Mouse (Mus musculus): ENCODE results near the gene Lect2. TPM values are rescaled to one million over a fixed set of nuclear protein-coding genes. Genes with fewer than 3 reads are reported as not detected.

The Lect2 gene
- polyA plus RNA-seq, 1 experiment from 2014 or later = not detected

- Histone ChIP-seq H3K4me3 (replicated peaks; ENCODE audit: low read length) (no peak overlapping the region), H3K27ac (no peak overlapping the region), H3K9ac (no peak overlapping the region), H3K4me1 (replicated peaks; ENCODE audit: control insufficient read depth, insufficient read depth, low read length) (no peaks in the 10 kb centered on the region), H3K4me2 (replicated peaks) (no peak overlapping the region), H3K9me3 (ENCODE audit: control insufficient read depth, low read length) (no peaks in the 10 kb centered on the region), H3K27me3 (ENCODE audit: control insufficient read depth, insufficient read depth, low read length) (no peaks in the 10 kb centered on the region), H3K36me3 (replicated peaks; ENCODE audit: control insufficient read depth, insufficient read depth) (no peaks in the 10 kb centered on the region)
- 89% methylated on average over 12 of the region's 12 CpGs for WGBS
- ATAC-seq (ENCODE audit: low FRiP score) = no peak
- no peak for DNase-seq (ENCODE audit: low spot score)
These were observed 21.4 kb downstream of the Lect2 start for GRCm38 (mm10) chr13:56526871-56527270.

- DNase-seq (ENCODE audit: low spot score) (no peak), ATAC-seq (ENCODE audit: low FRiP score) (no peak)
- WGBS = 6% methylated on average over 8 of the region's 8 CpGs
- Histone ChIP-seq H3K27ac (no peak overlapping the region), H3K4me1 (replicated peaks; ENCODE audit: control insufficient read depth, insufficient read depth, low read length) (no peaks in the 10 kb centered on the region), H3K9me3 (ENCODE audit: control insufficient read depth, low read length) (no peaks in the 10 kb centered on the region), H3K36me3 (replicated peaks; ENCODE audit: control insufficient read depth, insufficient read depth) (no peaks in the 10 kb centered on the region), H3K9ac (peak overlapping the region; percentile 71), H3K4me3 (replicated peaks; ENCODE audit: low read length) (peak overlapping the region; percentile 71), H3K4me2 (replicated peaks) (peak overlapping the region; percentile 94), H3K27me3 (ENCODE audit: control insufficient read depth, insufficient read depth, low read length) (no peaks in the 10 kb centered on the region)
These were observed 25.5 kb downstream of the Lect2 start for GRCm38 (mm10) chr13:56522821-56523167.

- WGBS = 1% methylated on average over 53 of the region's 56 CpGs
- Histone ChIP-seq H3K27me3 (ENCODE audit: control insufficient read depth, insufficient read depth, low read length) (no peaks in the 10 kb centered on the region), H3K4me3 (replicated peaks; ENCODE audit: low read length) (peak within 1 kb of the TSS; percentile 71), H3K9ac (peak within 1 kb of the TSS; percentile 71), H3K36me3 (replicated peaks; ENCODE audit: control insufficient read depth, insufficient read depth) (no peaks in the 10 kb centered on the region), H3K4me2 (replicated peaks) (peak within 1 kb of the TSS; percentile 94), H3K4me1 (replicated peaks; ENCODE audit: control insufficient read depth, insufficient read depth, low read length) (no peaks in the 10 kb centered on the region), H3K9me3 (ENCODE audit: control insufficient read depth, low read length) (no peaks in the 10 kb centered on the region), H3K27ac (no peak within 1 kb of the TSS)
- DNase-seq (ENCODE audit: low spot score) (peak; percentile 82), ATAC-seq (ENCODE audit: low FRiP score) (peak; percentile 96)
These were observed 26.1 kb downstream of the Lect2 start, which contains the start of gene Fbxl21 for GRCm38 (mm10) chr13:56522081-56522820. Gene Fbxl21, plus strand, starts transcription at chr13:56522472.

GRCm38 (mm10) chr13:56516816-56517215, 31.5 kb downstream of the Lect2 start:
- Histone ChIP-seq H3K4me3 (replicated peaks; ENCODE audit: low read length) (no peak overlapping the region), H3K27me3 (ENCODE audit: control insufficient read depth, insufficient read depth, low read length) (no peaks in the 10 kb centered on the region), H3K4me1 (replicated peaks; ENCODE audit: control insufficient read depth, insufficient read depth, low read length) (no peaks in the 10 kb centered on the region), H3K9ac (no peak overlapping the region), H3K36me3 (replicated peaks; ENCODE audit: control insufficient read depth, insufficient read depth) (no peaks in the 10 kb centered on the region), H3K27ac (no peak overlapping the region), H3K4me2 (replicated peaks) (no peak overlapping the region), H3K9me3 (ENCODE audit: control insufficient read depth, low read length) (no peaks in the 10 kb centered on the region)
- WGBS = 55% methylated on average over 7 of the region's 7 CpGs
- no peak for ATAC-seq (ENCODE audit: low FRiP score)
- DNase-seq (ENCODE audit: low spot score) = no peak

GRCm38 (mm10) chr13:56516311-56516710, 32.0 kb downstream of the Lect2 start:
- no peak overlapping the region for H3K4me2 ChIP-seq (replicated peaks)

GRCm38 (mm10) chr13:56513595-56513994, 34.7 kb downstream of the Lect2 start:
- no peak for DNase-seq (ENCODE audit: low spot score)
- Histone ChIP-seq H3K4me1 (replicated peaks; ENCODE audit: control insufficient read depth, insufficient read depth, low read length) (no peaks in the 10 kb centered on the region), H3K4me2 (replicated peaks) (no peak overlapping the region), H3K4me3 (replicated peaks; ENCODE audit: low read length) (no peak overlapping the region), H3K27me3 (ENCODE audit: control insufficient read depth, insufficient read depth, low read length) (no peaks in the 10 kb centered on the region), H3K9ac (no peak overlapping the region), H3K9me3 (ENCODE audit: control insufficient read depth, low read length) (no peaks in the 10 kb centered on the region), H3K36me3 (replicated peaks; ENCODE audit: control insufficient read depth, insufficient read depth) (no peaks in the 10 kb centered on the region), H3K27ac (no peak overlapping the region)
- ATAC-seq (ENCODE audit: low FRiP score) = no peak

More at GRCm38 (mm10) chr13:56516311-56516710, 32.0 kb downstream of the Lect2 start:
- Histone ChIP-seq H3K9ac (no peak overlapping the region), H3K4me3 (replicated peaks; ENCODE audit: low read length) (no peak overlapping the region), H3K27ac (no peak overlapping the region), H3K9me3 (ENCODE audit: control insufficient read depth, low read length) (no peaks in the 10 kb centered on the region), H3K27me3 (ENCODE audit: control insufficient read depth, insufficient read depth, low read length) (no peaks in the 10 kb centered on the region), H3K4me1 (replicated peaks; ENCODE audit: control insufficient read depth, insufficient read depth, low read length) (no peaks in the 10 kb centered on the region), H3K36me3 (replicated peaks; ENCODE audit: control insufficient read depth, insufficient read depth) (no peaks in the 10 kb centered on the region)
- ATAC-seq (ENCODE audit: low FRiP score) (no peak), DNase-seq (ENCODE audit: low spot score) (no peak)
- 57% methylated on average over 4 of the region's 4 CpGs for WGBS

GRCm38 (mm10) chr13:56509796-56510195, 38.5 kb downstream of the Lect2 start:
- no peaks in the 10 kb centered on the region for H3K9me3 ChIP-seq (ENCODE audit: control insufficient read depth, low read length)
- no peak overlapping the region for H3K27ac ChIP-seq
- H3K9ac ChIP-seq = no peak overlapping the region
- no peaks in the 10 kb centered on the region for H3K36me3 ChIP-seq (replicated peaks; ENCODE audit: control insufficient read depth, insufficient read depth)
- ATAC-seq (ENCODE audit: low FRiP score) (no peak), DNase-seq (ENCODE audit: low spot score) (no peak)
- H3K27me3 ChIP-seq (ENCODE audit: control insufficient read depth, insufficient read depth, low read length) = no peaks in the 10 kb centered on the region
- WGBS = 81% methylated on average over 2 of the region's 2 CpGs
- no peaks in the 10 kb centered on the region for H3K4me1 ChIP-seq (replicated peaks; ENCODE audit: control insufficient read depth, insufficient read depth, low read length)
- H3K4me2 ChIP-seq (replicated peaks) = no peak overlapping the region
- H3K4me3 ChIP-seq (replicated peaks; ENCODE audit: low read length) = no peak overlapping the region

GRCm38 (mm10) chr13:56506871-56507496, 41.3 kb downstream of the Lect2 start:
- Histone ChIP-seq H3K9ac (no peak overlapping the region), H3K4me2 (replicated peaks) (no peak overlapping the region), H3K27ac (no peak overlapping the region), H3K4me1 (replicated peaks; ENCODE audit: control insufficient read depth, insufficient read depth, low read length) (no peaks in the 10 kb centered on the region), H3K36me3 (replicated peaks; ENCODE audit: control insufficient read depth, insufficient read depth) (no peaks in the 10 kb centered on the region), H3K9me3 (ENCODE audit: control insufficient read depth, low read length) (no peaks in the 10 kb centered on the region), H3K27me3 (ENCODE audit: control insufficient read depth, insufficient read depth, low read length) (no peaks in the 10 kb centered on the region), H3K4me3 (replicated peaks; ENCODE audit: low read length) (no peak overlapping the region)
- 83% methylated on average over 6 of the region's 6 CpGs for WGBS
- no peak for DNase-seq (ENCODE audit: low spot score)
- ATAC-seq (ENCODE audit: low FRiP score) = no peak

GRCm38 (mm10) chr13:56501866-56502420, 46.4 kb downstream of the Lect2 start:
- no peaks in the 10 kb centered on the region for H3K36me3 ChIP-seq (replicated peaks; ENCODE audit: control insufficient read depth, insufficient read depth)
- DNase-seq (ENCODE audit: low spot score) (no peak), ATAC-seq (ENCODE audit: low FRiP score) (no peak)
- no peak overlapping the region for H3K4me3 ChIP-seq (replicated peaks; ENCODE audit: low read length)
- H3K4me2 ChIP-seq (replicated peaks) = no peak overlapping the region
- no peaks in the 10 kb centered on the region for H3K9me3 ChIP-seq (ENCODE audit: control insufficient read depth, low read length)
- no peaks in the 10 kb centered on the region for H3K27me3 ChIP-seq (ENCODE audit: control insufficient read depth, insufficient read depth, low read length)
- no peaks in the 10 kb centered on the region for H3K4me1 ChIP-seq (replicated peaks; ENCODE audit: control insufficient read depth, insufficient read depth, low read length)
- H3K9ac ChIP-seq = no peak overlapping the region
- 79% methylated on average over 6 of the region's 6 CpGs for WGBS
- no peak overlapping the region for H3K27ac ChIP-seq

Data from hindbrain, embryonic 14.5 days (tissue).